Comparison of ENCODE assay signal across 13 mouse cellular contexts in the genomic region with DNA sequence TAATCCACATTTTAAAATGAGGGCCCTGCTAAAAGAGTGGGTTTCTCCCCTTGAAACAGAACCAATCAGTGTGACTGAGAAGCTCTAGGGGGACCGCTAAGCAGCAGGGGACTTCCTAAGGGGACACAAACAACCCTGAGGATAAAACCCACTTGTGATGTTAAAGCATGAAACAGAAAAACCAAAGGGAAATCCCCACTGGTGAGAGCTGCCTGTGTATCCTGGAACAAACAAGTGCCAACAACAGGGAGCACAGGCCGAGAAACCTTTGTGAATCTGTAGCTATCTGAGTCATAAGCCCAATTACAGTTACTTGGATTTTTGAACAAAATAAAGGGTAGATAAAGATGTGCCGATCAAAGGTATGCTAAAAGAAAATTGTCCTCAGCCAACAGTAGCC.
"Had no signal": no experiment of that assay in that cellular context is flagged by ENCODE, and none has a peak within 500 bp of the region (broad histone marks: within the 10 kb centered on the region; RNA-seq: fewer than 3 reads in every experiment).

No protein-coding gene starts in this region.

- ATAC-seq: midbrain, embryonic 16.5 days had no signal

- DNase-seq: lung, embryonic 14.5 days; lung, postnatal 10 days; lung, postnatal 4 days; midbrain, embryonic 14.5 days; retina, postnatal 1 day; right cerebral cortex, adult 18-20 months; right cerebral cortex, postnatal 25 days; right cerebral cortex, postnatal 4 days; spleen, adult 18-20 months; thymus, adult 18-20 months; thymus, postnatal 14 days; thymus, postnatal 36 days had no signal
